17 mouse cellular contexts compared by ENCODE assay signal in genomic region chr10:125161077-125161476, GRCm38 (mm10).
DNase-seq lines count a peak whose midpoint lies in the region; ATAC-seq and TF ChIP-seq lines count a peak whose summit lies in the region.
"Had no signal": no experiment of that assay in that cellular context is flagged by ENCODE, and none has a peak within 500 bp of the region (broad histone marks: within the 10 kb centered on the region; RNA-seq: fewer than 3 reads in every experiment).

No protein-coding gene starts in this region.

- H3K27ac ChIP-seq in heart, embryonic 11.5 days (ENCODE audit: low read depth, low read length), result no peak overlapping the region
- H3K27ac ChIP-seq in heart, postnatal 0 days (ENCODE audit: low read depth), result no peak overlapping the region
- no peak overlapping the region for H3K27ac ChIP-seq in liver, embryonic 16.5 days (ENCODE audit: low read length)
- H3K27ac ChIP-seq: embryonic facial prominence, embryonic 13.5 days; forebrain, embryonic 13.5 days; hindbrain, embryonic 10.5 days; hindbrain, postnatal 0 days; kidney, postnatal 0 days had no signal

- no peak for ATAC-seq in heart, embryonic 11.5 days (replicated peaks; ENCODE audit: insufficient number of reproducible peaks, low FRiP score, low TSS enrichment)
- no peak for ATAC-seq in heart, postnatal 0 days (ENCODE audit: insufficient read depth, low read depth)
- ATAC-seq in liver, embryonic 16.5 days (ENCODE audit: low read depth), result peak; percentile 84
- ATAC-seq: forebrain, embryonic 13.5 days; hindbrain, postnatal 0 days had no signal

- intact Hi-C loops in heart, postnatal 14 days (cut with DNase I), result no loop called here
- intact Hi-C loops in heart, postnatal 10 days (cut with DNase I), result no loop called here

- TF ChIP-seq CTCF in heart, postnatal 0 days (IDR thresholded peaks at IDR 0.05; ENCODE audit: low read depth), result no peak

- no peaks in the 10 kb centered on the region for H3K9me3 ChIP-seq in heart, embryonic 11.5 days (replicated peaks; ENCODE audit: control insufficient read depth, low read length)
- no peaks in the 10 kb centered on the region for H3K9me3 ChIP-seq in heart, postnatal 0 days (replicated peaks; ENCODE audit: control insufficient read depth, low read length)
- H3K9me3 ChIP-seq in liver, embryonic 16.5 days (replicated peaks; ENCODE audit: control insufficient read depth, low read length), result no peaks in the 10 kb centered on the region
- H3K9me3 ChIP-seq: embryonic facial prominence, embryonic 13.5 days; forebrain, embryonic 13.5 days; hindbrain, embryonic 10.5 days had no signal

- no peak for DNase-seq in heart, postnatal 14 days
- DNase-seq in heart, postnatal 0 days (ENCODE audit: low spot score), result no peak
- DNase-seq in heart, postnatal 10 days, result no peak
- DNase-seq in large intestine, adult 2 months (ENCODE audit: low read depth, low spot score), result peak; percentile 44
- no peak for DNase-seq in spleen, postnatal 14 days (ENCODE audit: low spot score in 2 of 2)
- no peak for DNase-seq in lung, postnatal 4 days
- DNase-seq: cerebellum, adult 18-20 months; kidney, adult 2 months; lung, adult 2 months; midbrain, embryonic 14.5 days had no signal

- no peaks in the 10 kb centered on the region for H3K27me3 ChIP-seq in heart, embryonic 11.5 days (ENCODE audit: control insufficient read depth, insufficient read depth, low read length)
- H3K27me3 ChIP-seq in heart, postnatal 0 days (ENCODE audit: control insufficient read depth, insufficient read depth, low read length), result no peaks in the 10 kb centered on the region
- no peaks in the 10 kb centered on the region for H3K27me3 ChIP-seq in liver, embryonic 16.5 days (ENCODE audit: control insufficient read depth, insufficient read depth, low read depth, low read length)
- H3K27me3 ChIP-seq: embryonic facial prominence, embryonic 13.5 days; forebrain, embryonic 13.5 days had no signal

- H3K4me1 ChIP-seq in heart, embryonic 11.5 days (ENCODE audit: control insufficient read depth, insufficient read depth, low read length), result no peaks in the 10 kb centered on the region
- H3K4me1 ChIP-seq in heart, postnatal 0 days (ENCODE audit: control insufficient read depth, insufficient read depth), result no peaks in the 10 kb centered on the region
- H3K4me1 ChIP-seq in liver, embryonic 16.5 days (ENCODE audit: control insufficient read depth, low read depth, low read length), result no peaks in the 10 kb centered on the region
- H3K4me1 ChIP-seq: embryonic facial prominence, embryonic 13.5 days; forebrain, embryonic 13.5 days; hindbrain, embryonic 10.5 days had no signal

- no peak for TF ChIP-seq EP300 in heart, postnatal 0 days (IDR thresholded peaks at IDR 0.05; ENCODE audit: low read depth)

- H3K4me3 ChIP-seq in heart, embryonic 11.5 days (ENCODE audit: low read depth, low read length), result no peak overlapping the region
- H3K4me3 ChIP-seq in heart, postnatal 0 days (ENCODE audit: low read depth, low read length), result no peak overlapping the region
- H3K4me3 ChIP-seq in liver, embryonic 16.5 days (ENCODE audit: low read depth, low read length), result no peak overlapping the region
- H3K4me3 ChIP-seq: embryonic facial prominence, embryonic 13.5 days; forebrain, embryonic 13.5 days; hindbrain, embryonic 10.5 days had no signal

- peak overlapping the region; percentile 22 for H3K4me2 ChIP-seq in heart, embryonic 11.5 days
- H3K4me2 ChIP-seq in heart, postnatal 0 days (ENCODE audit: low read depth, low read length), result peak overlapping the region; percentile 25; the same call in 1 of the 2 replicates
- no peak overlapping the region for H3K4me2 ChIP-seq in liver, embryonic 16.5 days (ENCODE audit: low read depth, low read length)
- H3K4me2 ChIP-seq: embryonic facial prominence, embryonic 13.5 days; forebrain, embryonic 13.5 days had no signal

- no peaks in the 10 kb centered on the region for H3K36me3 ChIP-seq in heart, embryonic 11.5 days (ENCODE audit: control insufficient read depth, insufficient read depth, low read length)
- H3K36me3 ChIP-seq in heart, postnatal 0 days (replicated peaks; ENCODE audit: control insufficient read depth, insufficient read depth, low read length), result no peaks in the 10 kb centered on the region
- H3K36me3 ChIP-seq in liver, embryonic 16.5 days (ENCODE audit: control insufficient read depth, insufficient read depth), result no peaks in the 10 kb centered on the region
- H3K36me3 ChIP-seq: embryonic facial prominence, embryonic 13.5 days; hindbrain, embryonic 10.5 days had no signal

- WGBS in heart, embryonic 11.5 days (ENCODE audit: insufficient replicate concordance), result 35% methylated on average over 5 of the region's 5 CpGs
- WGBS in heart, postnatal 0 days, result 25% methylated on average over 5 of the region's 5 CpGs
- WGBS in large intestine, adult 2 months, result 15% methylated on average over 5 of the region's 5 CpGs
- 14% methylated on average over 5 of the region's 5 CpGs for WGBS in liver, embryonic 16.5 days (ENCODE audit: insufficient replicate concordance)

- H3K9ac ChIP-seq in heart, embryonic 11.5 days (ENCODE audit: low read depth, low read length), result no peak overlapping the region
- no peak overlapping the region for H3K9ac ChIP-seq in heart, postnatal 0 days (replicated peaks; ENCODE audit: low read depth, low read length)
- no peak overlapping the region for H3K9ac ChIP-seq in liver, embryonic 16.5 days (ENCODE audit: low read depth, low read length)
- H3K9ac ChIP-seq: embryonic facial prominence, embryonic 13.5 days; forebrain, embryonic 13.5 days had no signal
